Mouse (Mus musculus) spleen, postnatal 10 days (tissue): Measurements from ENCODE around the gene Ncf2.
A peak's percentile ranks its signal among the peaks of the same experiment; 100 is the strongest.
"Not testable (repeated sequence)": the region's sequence is repeated elsewhere in the genome, so short reads cannot be mapped to it uniquely, and the experiment has no call there.

Source experiments
- DNase-seq, 2 experiments: peaks; one replicate each; pipeline ENCODE4 v3.0.0; 2021 to 2022; ENCODE audit warnings: low spot score in 2 of 2

Ncf2 gene

GRCm38 (mm10) chr1:152799897-152800296 is at the start of gene Ncf2:
Ncf2 (plus strand) TSS chr1:152800194.
- no peak for DNase-seq

GRCm38 (mm10) chr1:152750312-152750965 is 49.6 kb upstream of the Ncf2 start, which contains the start of gene Apobec4:
Apobec4 (plus strand) TSS chr1:152750551.
- no peak for DNase-seq

- no peak for DNase-seq
Observed at GRCm38 (mm10) chr1:152761791-152762190, 38.2 kb upstream of the Ncf2 start.

- DNase-seq: peak; percentile 90 to 96
Observed at GRCm38 (mm10) chr1:152766032-152766772, 33.8 kb upstream of the Ncf2 start, which contains the start of the genes Rgl1 and Arpc5. Rgl1 (minus strand) TSS chr1:152766351. Arpc5 (plus strand) TSS chr1:152766542.

GRCm38 (mm10) chr1:152766804-152767748 is 32.9 kb upstream of the Ncf2 start:
- DNase-seq: peak in 1 of 2 experiments; percentile 67

- DNase-seq: peak; percentile 84 to 92
Observed at GRCm38 (mm10) chr1:152767749-152768488, 32.1 kb upstream of the Ncf2 start.

- DNase-seq: no peak
Observed at GRCm38 (mm10) chr1:152771016-152771415, 29.0 kb upstream of the Ncf2 start.

- DNase-seq: not testable (repeated sequence)
Observed at GRCm38 (mm10) chr1:152774601-152775000, 25.4 kb upstream of the Ncf2 start.

GRCm38 (mm10) chr1:152779071-152779737 is 20.8 kb upstream of the Ncf2 start:
- DNase-seq: peak; percentile 60 to 85

- DNase-seq: no peak
Observed at GRCm38 (mm10) chr1:152784620-152785019, 15.4 kb upstream of the Ncf2 start.

- not testable (repeated sequence) for DNase-seq
Observed at GRCm38 (mm10) chr1:152785446-152785845, 14.5 kb upstream of the Ncf2 start.

GRCm38 (mm10) chr1:152786953-152787352 is 13.0 kb upstream of the Ncf2 start:
- DNase-seq: no peak

GRCm38 (mm10) chr1:152788121-152788660 is 11.8 kb upstream of the Ncf2 start:
- no peak for DNase-seq

- DNase-seq: peak in 1 of 2 experiments; percentile 66
Observed at GRCm38 (mm10) chr1:152790254-152790653, 9.7 kb upstream of the Ncf2 start.

- no peak for DNase-seq
Observed at GRCm38 (mm10) chr1:152790821-152791220, 9.2 kb upstream of the Ncf2 start.

- DNase-seq: no peak
Observed at GRCm38 (mm10) chr1:152791269-152791668, 8.7 kb upstream of the Ncf2 start.

- DNase-seq: no peak
Observed at GRCm38 (mm10) chr1:152792736-152793494, 7.1 kb upstream of the Ncf2 start.

GRCm38 (mm10) chr1:152793495-152794130 is 6.4 kb upstream of the Ncf2 start:
- no peak for DNase-seq

- no peak for DNase-seq
Observed at GRCm38 (mm10) chr1:152795688-152796255, 4.2 kb upstream of the Ncf2 start.
